Mouse (Mus musculus) cerebellum, postnatal 14 days (tissue): ENCODE results near the gene Ric3.
"Not testable (repeated sequence)": the region's sequence is repeated elsewhere in the genome, so short reads cannot be mapped to it uniquely, and the experiment has no call there.

Source experiments
- DNase-seq, 2 experiments: peaks; one replicate each; pipeline ENCODE4 v3.0.0; 2021; ENCODE audit warnings: mixed read lengths in 2 of 2

Ric3 gene

GRCm38 (mm10) chr7:109083113-109083812 is at the start of gene Ric3:
Ric3 (minus strand) TSS chr7:109083331.
- peak; percentile 90 to 92 for DNase-seq

- peak; percentile 23 to 45 for DNase-seq
These were observed 48.4 kb upstream of the Ric3 start for GRCm38 (mm10) chr7:109131565-109131964.

- DNase-seq: peak; percentile 33 to 56
These were observed 47.0 kb upstream of the Ric3 start for GRCm38 (mm10) chr7:109129946-109130686.

GRCm38 (mm10) chr7:109129442-109129841 is 46.3 kb upstream of the Ric3 start:
- DNase-seq: no peak

GRCm38 (mm10) chr7:109115929-109116328 is 32.8 kb upstream of the Ric3 start:
- no peak for DNase-seq

- not testable (repeated sequence) for DNase-seq
These were observed 32.4 kb upstream of the Ric3 start for GRCm38 (mm10) chr7:109115488-109115887.

GRCm38 (mm10) chr7:109114950-109115349 is 31.8 kb upstream of the Ric3 start:
- DNase-seq: no peak

GRCm38 (mm10) chr7:109111000-109111399 is 27.9 kb upstream of the Ric3 start:
- peak; percentile 22 to 48 for DNase-seq

GRCm38 (mm10) chr7:109104894-109105293 is 21.8 kb upstream of the Ric3 start:
- no peak for DNase-seq

GRCm38 (mm10) chr7:109101167-109101566 is 18.0 kb upstream of the Ric3 start:
- DNase-seq: no peak

GRCm38 (mm10) chr7:109098145-109099018 is 15.3 kb upstream of the Ric3 start:
- DNase-seq: peak; percentile 82 to 86

GRCm38 (mm10) chr7:109097203-109097602 is 14.1 kb upstream of the Ric3 start:
- DNase-seq: no peak

- DNase-seq: no peak
These were observed 13.5 kb upstream of the Ric3 start for GRCm38 (mm10) chr7:109096618-109097017.

- no peak for DNase-seq
These were observed 11.2 kb upstream of the Ric3 start for GRCm38 (mm10) chr7:109094294-109094693.

- not testable (repeated sequence) for DNase-seq
These were observed 8.2 kb upstream of the Ric3 start for GRCm38 (mm10) chr7:109091316-109091715.

GRCm38 (mm10) chr7:109086946-109087345 is 3.8 kb upstream of the Ric3 start:
- no peak for DNase-seq

- DNase-seq: peak; percentile 47 to 56
These were observed 668 bp upstream of the Ric3 start for GRCm38 (mm10) chr7:109083813-109084184.

GRCm38 (mm10) chr7:109082269-109083112 is 640 bp downstream of the Ric3 start:
- DNase-seq: no peak

- DNase-seq: no peak
These were observed 10.8 kb downstream of the Ric3 start for GRCm38 (mm10) chr7:109072326-109072725.

- peak; percentile 29 to 44 for DNase-seq
These were observed 13.5 kb downstream of the Ric3 start for GRCm38 (mm10) chr7:109069641-109070040.

- no peak for DNase-seq
These were observed 23.6 kb downstream of the Ric3 start for GRCm38 (mm10) chr7:109059536-109059935.

GRCm38 (mm10) chr7:109050831-109051230 is 32.3 kb downstream of the Ric3 start:
- peak; percentile 82 to 89 for DNase-seq
